Mouse (Mus musculus) hindbrain, embryonic 10.5 days (tissue): Measurements from ENCODE around the gene Osm. TPM values are rescaled to one million over a fixed set of nuclear protein-coding genes. Genes with fewer than 3 reads are reported as not detected.

ENCODE experiments used
- DNase-seq: peaks from one replicate; pipeline ENCODE4 v3.0.0-alpha.2; 2017; ENCODE audit warnings: low spot score
- H3K27ac ChIP-seq: fragments of 300-500 bp; sonication (generic); 2 replicates; pipeline ENCODE4 v1.5.1; 2016; ENCODE audit warnings: mild to moderate bottlenecking, moderate library complexity
- H3K27me3 ChIP-seq: fragments of 300-500 bp; sonication (generic); 2 replicates; pipeline ENCODE4 v1.6.1; 2016; ENCODE audit warnings: mild to moderate bottlenecking; ENCODE audit not compliant: poor library complexity, insufficient read depth, severe bottlenecking
- H3K36me3 ChIP-seq: fragments of 300-500 bp; sonication (generic); 2 replicates; pipeline ENCODE4 v1.6.1; 2016; ENCODE audit warnings: mild to moderate bottlenecking, moderate library complexity
- H3K4me1 ChIP-seq: fragments of 300-500 bp; sonication (generic); replicated peaks from 2 replicates; pipeline ENCODE4 v1.6.1; 2016; ENCODE audit warnings: mild to moderate bottlenecking
- H3K4me3 ChIP-seq: fragments of 300-500 bp; sonication (generic); 2 replicates; pipeline ENCODE4 v1.5.1; 2016; ENCODE audit warnings: mild to moderate bottlenecking, moderate library complexity
- H3K9me3 ChIP-seq: fragments of 300-500 bp; sonication (generic); 2 replicates; pipeline ENCODE4 v1.6.1; 2016; ENCODE audit warnings: mild to moderate bottlenecking, moderate library complexity
- WGBS: fragments of 180-500 bp; shearing (Covaris S2); methylation state at CpG from one replicate; pipeline ENCODE4 v1.1.7; 2016; 5-methylcytosine and 5-hydroxymethylcytosine counted together
- polyA plus RNA-seq: library from polyadenylated mRNA; unstranded; fragments of >200 nt; fragmentation: Nextera tagmentation; extraction: Ambion mirVana; gene quantifications from 2 replicates; pipeline ENCODE4 v1.2.1, GENCODE M21; 2016

Gene Osm
- polyA plus RNA-seq, 1 experiment from 2014 or later, result 0.09 TPM

DNA sequence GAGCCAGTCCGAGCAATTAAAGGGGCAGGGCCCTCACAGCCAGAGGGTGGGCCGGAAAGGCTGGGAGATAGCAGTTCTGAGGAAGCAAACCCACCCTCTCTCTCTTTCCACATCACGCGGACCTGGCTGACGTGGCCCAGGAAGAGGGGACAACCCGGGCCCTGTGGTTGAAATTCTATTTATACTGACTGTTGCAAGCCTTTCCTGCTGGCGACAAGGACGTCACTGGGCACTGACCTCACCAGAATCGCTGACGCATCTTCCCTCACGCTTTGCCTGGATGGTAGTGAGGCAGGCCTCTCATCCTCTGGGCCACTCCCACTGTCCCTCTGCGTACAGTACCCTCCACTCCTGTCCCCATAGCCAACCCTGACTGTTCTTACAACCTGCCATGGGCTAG lies 3.6 kb upstream of the Osm start:
- no peaks in the 10 kb centered on the region for H3K27me3 ChIP-seq
- H3K36me3 ChIP-seq, result no peaks in the 10 kb centered on the region
- 74% methylated on average over 12 of the region's 12 CpGs for WGBS
- no peaks in the 10 kb centered on the region for H3K9me3 ChIP-seq
- DNase-seq, result no peak
- H3K4me1 ChIP-seq, result peaks cover 13% of the 10 kb centered on the region
- no peak overlapping the region for H3K4me3 ChIP-seq
- H3K27ac ChIP-seq, result no peak overlapping the region

DNA sequence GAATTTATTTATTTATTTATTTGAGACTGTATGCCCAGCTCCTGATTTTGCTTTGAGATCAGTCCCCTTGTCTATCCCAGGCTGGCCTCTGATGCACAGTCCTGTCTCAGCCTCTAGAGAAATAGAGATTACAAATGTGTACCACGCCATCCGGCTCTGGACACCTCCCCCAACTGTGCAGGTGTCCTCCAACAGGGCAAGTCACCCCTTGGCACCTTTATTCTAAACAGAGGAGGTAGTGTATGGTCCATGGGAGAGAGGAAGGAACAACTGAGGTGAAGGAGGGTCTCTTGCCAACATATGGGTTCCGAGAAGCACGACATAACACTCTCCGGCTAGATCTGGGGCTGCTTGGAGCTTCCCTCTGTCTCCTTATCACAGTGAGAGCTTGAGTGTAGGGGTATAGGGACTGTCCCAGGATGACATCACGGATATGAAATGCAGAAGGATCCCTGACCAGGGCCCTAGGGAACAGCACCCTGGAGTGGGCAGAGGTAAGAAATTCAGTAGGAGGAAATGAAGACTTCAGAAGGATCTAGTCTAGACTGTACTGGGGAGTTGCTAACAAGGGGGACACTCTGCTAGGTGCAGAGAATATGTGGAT lies 1.1 kb upstream of the Osm start:
- Histone ChIP-seq H3K4me1 (no peaks in the 10 kb centered on the region), H3K27ac (no peak overlapping the region), H3K27me3 (no peaks in the 10 kb centered on the region), H3K36me3 (no peaks in the 10 kb centered on the region), H3K4me3 (no peak overlapping the region), H3K9me3 (no peaks in the 10 kb centered on the region)
- no peak for DNase-seq
- WGBS, result 90% methylated on average over 6 of the region's 6 CpGs

DNA sequence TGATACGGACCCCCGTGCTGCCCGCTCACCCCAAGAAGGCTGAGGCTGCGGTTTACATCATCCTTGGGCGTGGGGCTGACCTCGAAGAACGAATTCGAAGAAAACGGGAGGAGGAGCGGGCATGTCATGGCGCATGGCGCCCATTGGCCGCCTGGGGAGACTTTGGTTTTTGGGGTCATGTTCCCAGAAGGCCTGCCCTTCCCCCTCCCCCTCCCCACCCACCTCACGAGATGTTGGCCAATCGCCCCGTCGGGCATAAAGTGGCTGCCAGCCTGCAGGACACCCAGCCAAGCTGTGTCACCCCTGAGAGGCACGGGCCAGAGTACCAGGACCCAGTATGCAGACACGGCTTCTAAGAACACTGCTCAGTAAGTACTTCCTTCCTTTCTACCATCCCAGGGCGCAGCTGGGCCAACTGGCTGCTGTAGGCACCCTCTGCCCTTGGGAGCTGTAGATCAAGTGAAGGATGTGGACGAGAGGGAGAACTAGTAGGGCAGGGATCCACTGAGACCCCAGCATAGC lies 387 bp downstream of the Osm start:
- 89% methylated on average over 21 of the region's 21 CpGs for WGBS
- no peaks in the 10 kb centered on the region for H3K36me3 ChIP-seq
- H3K4me1 ChIP-seq, result no peaks in the 10 kb centered on the region
- no peak overlapping the region for H3K27ac ChIP-seq
- no peaks in the 10 kb centered on the region for H3K27me3 ChIP-seq
- no peak overlapping the region for H3K4me3 ChIP-seq
- no peaks in the 10 kb centered on the region for H3K9me3 ChIP-seq
- DNase-seq, result no peak

DNA sequence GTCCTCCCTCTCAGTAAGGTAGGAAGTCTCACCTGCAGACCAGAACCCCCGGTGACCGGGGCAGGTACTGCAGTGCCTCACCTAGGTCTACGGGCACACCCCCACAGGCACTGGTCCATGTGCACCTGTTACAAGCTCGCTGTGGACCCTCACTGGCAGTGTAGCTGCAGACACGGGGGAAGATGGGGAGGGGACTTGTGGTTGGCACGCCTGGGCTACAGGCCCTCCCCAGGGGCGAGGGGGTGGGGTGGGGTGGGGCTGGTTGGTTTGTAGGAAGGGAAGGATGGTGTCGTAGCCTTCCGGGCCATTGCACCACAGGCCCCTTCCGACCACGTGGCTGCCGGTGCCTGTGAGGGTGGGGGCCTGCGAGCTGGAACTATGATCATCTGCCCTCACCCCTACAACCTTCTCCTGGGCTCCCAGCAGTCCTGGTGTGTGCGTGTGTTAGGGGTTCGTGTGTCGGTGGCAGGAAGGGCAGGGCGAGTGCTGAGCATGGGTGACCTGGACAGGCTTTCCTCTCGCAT lies 1.2 kb downstream of the Osm start:
- H3K4me1 ChIP-seq, result no peaks in the 10 kb centered on the region

DNA sequence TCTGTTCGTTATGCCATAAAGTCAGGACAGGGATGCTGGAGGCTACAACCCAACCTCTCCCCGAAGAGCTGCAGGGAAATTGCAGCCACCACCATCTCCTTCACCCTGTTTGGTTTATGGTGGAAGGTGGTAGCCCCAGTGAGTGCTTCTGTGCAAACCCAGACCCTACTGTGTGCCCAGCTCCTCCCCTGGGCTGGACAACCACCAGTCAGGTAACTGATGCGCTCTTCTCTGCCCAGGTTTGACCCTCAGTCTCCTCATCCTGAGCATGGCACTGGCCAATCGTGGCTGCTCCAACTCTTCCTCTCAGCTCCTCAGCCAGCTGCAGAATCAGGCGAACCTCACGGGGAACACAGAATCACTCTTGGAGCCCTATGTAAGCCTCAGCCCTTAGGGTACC lies 1.9 kb downstream of the Osm start:
- WGBS, result 91% methylated on average over 6 of the region's 6 CpGs
- H3K36me3 ChIP-seq, result no peaks in the 10 kb centered on the region
- DNase-seq, result no peak

More for the DNA sequence above, 1.2 kb downstream of the Osm start:
- Histone ChIP-seq H3K4me3 (no peak overlapping the region), H3K27ac (no peak overlapping the region), H3K27me3 (no peaks in the 10 kb centered on the region), H3K9me3 (no peaks in the 10 kb centered on the region), H3K36me3 (no peaks in the 10 kb centered on the region)
- WGBS, result 87% methylated on average over 18 of the region's 18 CpGs
- no peak for DNase-seq

DNA sequence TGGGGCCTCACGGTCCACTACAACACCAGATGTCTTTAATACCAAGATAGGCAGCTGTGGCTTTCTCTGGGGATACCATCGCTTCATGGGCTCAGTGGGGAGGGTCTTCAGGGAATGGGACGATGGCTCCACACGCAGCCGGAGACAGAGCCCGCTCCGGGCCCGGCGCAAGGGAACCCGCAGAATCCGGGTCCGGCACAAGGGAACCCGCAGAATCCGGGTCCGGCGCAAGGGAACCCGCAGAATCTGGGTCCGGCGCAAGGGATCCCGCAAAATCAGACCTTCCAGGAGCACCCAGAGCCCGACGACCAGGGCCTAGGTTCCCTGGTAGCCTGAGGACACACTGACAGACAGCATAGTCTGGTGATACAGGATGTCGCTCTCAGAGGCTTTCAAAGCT lies 3.5 kb downstream of the Osm start:
- H3K4me1 ChIP-seq, result no peaks in the 10 kb centered on the region
- WGBS, result 94% methylated on average over 23 of the region's 23 CpGs
- no peak for DNase-seq

More for the DNA sequence above, 1.9 kb downstream of the Osm start:
- H3K9me3 ChIP-seq, result no peaks in the 10 kb centered on the region
- H3K27ac ChIP-seq, result no peak overlapping the region
- no peaks in the 10 kb centered on the region for H3K4me1 ChIP-seq
- H3K4me3 ChIP-seq, result no peak overlapping the region
- no peaks in the 10 kb centered on the region for H3K27me3 ChIP-seq

DNA sequence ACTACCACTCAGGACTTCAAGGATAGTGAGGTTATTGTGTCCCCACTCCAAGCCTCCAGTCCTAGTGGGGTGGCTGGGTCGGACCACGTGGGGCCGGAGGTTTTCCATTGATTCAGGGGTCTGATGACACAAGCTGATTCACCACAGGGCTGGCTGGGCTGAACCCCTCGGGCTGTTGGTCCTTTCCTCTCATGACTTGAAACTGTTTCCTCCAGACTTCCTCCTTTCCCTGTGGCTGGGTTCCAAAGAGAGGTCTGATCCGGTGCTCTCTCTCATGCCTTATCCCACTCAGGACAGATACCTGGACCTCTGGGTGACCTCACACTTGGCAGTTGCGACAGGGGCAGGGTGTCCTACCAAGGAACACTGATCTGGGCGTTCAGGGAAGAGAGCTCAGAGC lies 3.9 kb downstream of the Osm start:
- H3K9me3 ChIP-seq, result no peaks in the 10 kb centered on the region
- no peak overlapping the region for H3K27ac ChIP-seq
- no peaks in the 10 kb centered on the region for H3K27me3 ChIP-seq
- no peak for DNase-seq
- WGBS, result 81% methylated on average over 7 of the region's 7 CpGs
- no peaks in the 10 kb centered on the region for H3K4me1 ChIP-seq
- H3K4me3 ChIP-seq, result no peak overlapping the region
- no peaks in the 10 kb centered on the region for H3K36me3 ChIP-seq

More for the DNA sequence above, 3.5 kb downstream of the Osm start:
- H3K27ac ChIP-seq, result no peak overlapping the region
- no peaks in the 10 kb centered on the region for H3K36me3 ChIP-seq
- H3K4me3 ChIP-seq, result no peak overlapping the region
- H3K27me3 ChIP-seq, result no peaks in the 10 kb centered on the region
- H3K9me3 ChIP-seq, result no peaks in the 10 kb centered on the region

DNA sequence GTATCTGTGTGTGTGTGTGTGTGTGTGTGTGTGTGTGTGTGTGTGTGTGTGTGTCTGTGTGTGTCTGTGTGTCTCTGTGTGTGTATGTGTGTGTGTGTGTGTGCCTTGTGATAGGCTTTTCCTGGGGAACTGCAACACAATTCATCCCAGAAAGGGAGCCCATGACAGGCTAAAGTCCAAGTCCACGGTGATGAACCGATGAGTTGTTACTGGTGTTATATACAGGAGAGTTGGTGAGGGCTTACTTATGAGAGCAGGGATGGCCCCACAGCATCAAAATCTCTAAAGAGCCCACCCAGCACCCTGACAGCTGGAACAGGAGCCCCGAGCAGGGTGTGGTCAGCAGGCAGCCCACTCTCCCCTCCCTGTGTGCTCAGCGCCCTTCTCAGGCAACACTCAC lies 5.0 kb downstream of the Osm start:
- H3K9me3 ChIP-seq, result no peaks in the 10 kb centered on the region
- no peaks in the 10 kb centered on the region for H3K36me3 ChIP-seq
- DNase-seq, result no peak
- WGBS, result 80% methylated on average over 4 of the region's 4 CpGs
- no peaks in the 10 kb centered on the region for H3K4me1 ChIP-seq
- no peak overlapping the region for H3K4me3 ChIP-seq
- no peaks in the 10 kb centered on the region for H3K27me3 ChIP-seq
- H3K27ac ChIP-seq, result no peak overlapping the region

DNA sequence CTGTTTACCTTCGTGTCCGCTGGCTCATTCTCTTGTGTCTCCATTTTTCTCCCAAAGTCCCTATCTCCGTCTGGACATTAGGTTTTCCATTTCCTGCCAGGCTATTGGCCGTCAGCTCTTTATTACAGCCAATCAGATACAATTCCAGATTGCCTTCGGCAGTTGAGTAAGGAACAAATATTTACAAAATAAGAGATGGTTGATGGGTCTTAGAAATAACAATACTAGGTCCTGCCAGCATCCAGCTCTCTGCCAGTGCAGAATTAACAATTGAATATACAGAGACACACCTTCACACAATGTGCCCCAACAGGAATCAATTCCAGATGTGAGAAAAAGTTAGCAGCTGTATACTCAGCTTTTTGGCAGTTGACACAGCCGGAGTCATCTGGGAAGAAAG lies 9.9 kb downstream of the Osm start:
- peaks cover 6% of the 10 kb centered on the region; the same call in 1 of the 2 replicates for H3K4me1 ChIP-seq
- no peaks in the 10 kb centered on the region for H3K9me3 ChIP-seq
- H3K36me3 ChIP-seq, result no peaks in the 10 kb centered on the region
- WGBS, result 75% methylated on average over 6 of the region's 6 CpGs
- no peak overlapping the region for H3K27ac ChIP-seq
- no peak overlapping the region for H3K4me3 ChIP-seq
- H3K27me3 ChIP-seq, result no peaks in the 10 kb centered on the region
- no peak for DNase-seq

DNA sequence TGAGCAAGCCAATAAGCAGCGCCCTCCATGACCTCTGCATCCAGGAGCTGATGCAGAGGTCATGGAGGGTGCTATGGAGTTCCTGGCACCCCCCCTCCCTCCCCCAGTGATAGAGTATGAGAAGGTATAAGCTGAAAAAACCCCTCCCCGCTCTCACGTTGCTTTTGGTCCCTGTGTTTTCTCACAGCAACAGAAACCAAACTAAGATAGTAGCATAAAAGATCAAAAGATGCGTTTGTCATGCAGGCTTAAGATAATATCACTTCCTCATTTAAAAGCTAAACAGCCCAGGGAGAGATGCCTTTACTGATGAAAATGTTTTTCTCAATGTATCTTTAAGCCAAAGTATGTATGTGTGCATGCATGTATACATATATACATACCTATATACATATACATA lies 10.4 kb downstream of the Osm start:
- peaks cover 11% of the 10 kb centered on the region; the same call in 1 of the 2 replicates for H3K4me1 ChIP-seq
- WGBS, result 80% methylated on average over 4 of the region's 4 CpGs
- H3K9me3 ChIP-seq, result no peaks in the 10 kb centered on the region
- no peaks in the 10 kb centered on the region for H3K27me3 ChIP-seq
- no peak overlapping the region for H3K4me3 ChIP-seq
- H3K27ac ChIP-seq, result no peak overlapping the region
- no peak for DNase-seq
- H3K36me3 ChIP-seq, result no peaks in the 10 kb centered on the region

DNA sequence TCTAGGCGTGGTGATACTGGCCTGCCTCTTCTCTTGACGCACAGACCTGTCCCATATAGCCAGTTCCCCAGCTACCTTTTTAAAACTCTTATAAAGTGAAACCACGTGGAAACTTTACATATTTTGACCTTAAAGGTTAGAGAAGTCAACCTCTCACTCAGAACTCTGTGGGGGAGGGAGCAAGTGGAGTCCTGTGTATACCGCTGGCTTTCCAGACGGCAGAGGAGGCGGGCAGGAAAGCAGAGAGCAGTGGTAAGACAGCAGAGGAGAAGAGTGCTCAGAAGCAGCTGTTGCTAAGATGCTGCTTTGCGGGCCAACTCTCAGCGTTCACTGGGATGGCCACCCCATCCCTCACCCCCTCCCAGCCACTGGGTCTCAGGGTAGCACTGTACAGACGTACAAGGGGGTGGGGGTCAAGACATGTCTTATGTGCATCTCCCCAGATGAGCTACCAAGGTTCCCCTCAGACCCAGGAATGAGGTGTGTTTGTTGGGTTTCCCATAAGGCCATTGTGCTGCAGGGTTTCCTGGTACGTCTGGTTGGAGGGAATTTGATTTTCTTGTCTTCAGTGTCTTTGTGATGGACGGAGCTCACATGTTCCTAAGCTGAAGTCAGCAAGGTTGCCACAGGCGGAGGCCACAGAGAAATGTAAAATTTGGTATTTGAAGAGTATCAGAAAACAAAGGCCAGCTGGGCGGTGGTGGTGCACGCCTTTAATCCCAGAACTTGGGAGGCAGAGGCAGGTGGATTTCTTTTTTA lies 11.2 kb downstream of the Osm start:
- Histone ChIP-seq H3K4me3 (no peak overlapping the region), H3K4me1 (peaks cover 11% of the 10 kb centered on the region; the same call in 1 of the 2 replicates), H3K9me3 (no peaks in the 10 kb centered on the region), H3K27me3 (no peaks in the 10 kb centered on the region), H3K27ac (no peak overlapping the region), H3K36me3 (no peaks in the 10 kb centered on the region)
- no peak for DNase-seq
- 75% methylated on average over 14 of the region's 14 CpGs for WGBS

DNA sequence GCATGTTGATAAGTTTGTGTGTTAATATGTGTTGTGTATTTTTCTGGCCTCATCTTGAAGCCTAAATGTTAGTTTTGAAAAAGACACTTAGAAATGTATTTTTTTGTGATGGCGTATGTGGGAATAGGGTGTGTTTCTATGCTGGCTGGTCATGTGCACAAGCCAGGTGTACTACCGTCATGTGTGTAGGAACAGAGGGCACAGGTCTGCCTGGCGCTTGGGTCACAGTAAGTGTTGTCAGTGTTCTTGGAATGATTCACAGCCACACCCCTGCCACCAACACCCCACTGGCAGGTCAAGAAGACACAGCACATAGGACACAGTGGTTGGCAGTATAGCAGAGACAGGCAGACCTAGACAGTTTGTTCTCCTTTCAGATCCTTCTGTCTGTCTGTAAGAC lies 12.9 kb downstream of the Osm start:
- Histone ChIP-seq H3K27ac (no peak overlapping the region), H3K27me3 (no peaks in the 10 kb centered on the region), H3K4me1 (peaks cover 11% of the 10 kb centered on the region; the same call in 1 of the 2 replicates), H3K36me3 (no peaks in the 10 kb centered on the region), H3K9me3 (no peaks in the 10 kb centered on the region), H3K4me3 (no peak overlapping the region)
- 91% methylated on average over 3 of the region's 3 CpGs for WGBS
- DNase-seq, result no peak

DNA sequence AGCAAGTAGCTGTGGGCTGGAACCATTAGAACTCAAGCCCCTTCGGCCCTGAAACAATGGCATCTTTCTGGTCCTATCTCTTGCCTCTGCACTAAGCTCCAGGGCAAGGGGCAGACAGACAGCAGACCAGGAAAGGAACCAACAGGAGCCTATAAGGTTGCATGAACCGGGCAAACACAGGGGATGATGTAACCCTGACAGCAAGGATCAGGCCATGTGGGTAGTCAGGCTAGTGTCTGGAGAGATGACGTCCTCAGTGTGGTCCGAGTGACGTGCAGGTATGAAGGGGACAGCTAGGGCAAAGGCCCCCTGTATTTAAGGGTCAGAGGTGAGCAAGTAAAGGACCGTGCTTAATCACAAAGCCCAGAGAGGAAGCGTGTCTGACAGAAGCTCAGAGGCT lies 14.1 kb downstream of the Osm start:
- H3K4me1 ChIP-seq, result peaks cover 11% of the 10 kb centered on the region; the same call in 1 of the 2 replicates
- H3K27ac ChIP-seq, result no peak overlapping the region
- H3K36me3 ChIP-seq, result no peaks in the 10 kb centered on the region
- WGBS, result 69% methylated on average over 7 of the region's 7 CpGs
- no peaks in the 10 kb centered on the region for H3K9me3 ChIP-seq
- no peaks in the 10 kb centered on the region for H3K27me3 ChIP-seq
- H3K4me3 ChIP-seq, result no peak overlapping the region
- no peak for DNase-seq
